Mouse (Mus musculus) kidney, adult 2 months (tissue): ENCODE data around the gene Timm23.

Experiments used
- CTCF ChIP-seq: fragments of 200-500 bp; conservative IDR thresholded peaks from 2 replicates; pipeline ENCODE4 v1.5.1; 2011; ENCODE audit warnings: low read depth, mild to moderate bottlenecking, control low read depth, low read length, moderate library complexity, mixed read lengths; ENCODE audit not compliant: insufficient read depth, insufficient read length
- POLR2A ChIP-seq: fragments of 200-500 bp; IDR thresholded peaks from one replicate; pipeline ENCODE4 v1.6.1; 2011; ENCODE audit warnings: low read depth, low read length, control low read depth

DNA sequence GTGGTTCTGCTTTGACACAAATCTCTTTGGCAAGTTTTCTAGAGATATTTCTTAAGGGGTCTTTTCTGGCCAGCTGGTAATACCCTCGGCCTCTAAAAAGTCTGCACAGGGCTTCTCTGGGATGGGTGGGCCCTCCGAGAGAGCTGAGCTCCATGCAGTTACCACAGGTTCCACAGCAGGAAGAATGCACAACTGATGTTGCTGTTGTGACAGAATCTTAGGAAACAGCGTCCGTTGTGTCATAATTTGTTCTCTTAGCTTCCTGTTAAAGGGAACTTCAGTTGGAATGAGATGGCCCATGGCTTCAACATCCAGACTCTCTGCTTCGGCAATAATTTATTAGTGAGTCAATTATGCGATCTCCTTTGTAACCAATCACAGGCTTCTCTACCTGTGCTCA is 46.9 kb downstream of the Timm23 start:
- TF ChIP-seq POLR2A: no peak
- TF ChIP-seq CTCF: no peak
